Mouse (Mus musculus): Measurements from ENCODE around the gene Fam129a.

Gene Fam129a

GRCm38 (mm10) chr1:151598876-151599275, 27.9 kb downstream of the Fam129a start:
- no peak for TF ChIP-seq GATA4 (IDR thresholded peaks at IDR 0.05; ENCODE audit: insufficient replicate concordance, low read length)

- TF ChIP-seq GATA4 (IDR thresholded peaks at IDR 0.05; ENCODE audit: insufficient replicate concordance, low read length), result no peak
Observed at GRCm38 (mm10) chr1:151604328-151604727, 33.3 kb downstream of the Fam129a start.

GRCm38 (mm10) chr1:151610621-151611020, 39.6 kb downstream of the Fam129a start:
- no peak for TF ChIP-seq GATA4 (IDR thresholded peaks at IDR 0.05; ENCODE audit: insufficient replicate concordance, low read length)

GRCm38 (mm10) chr1:151614320-151614935, 43.4 kb downstream of the Fam129a start:
- TF ChIP-seq GATA4 (IDR thresholded peaks at IDR 0.05; ENCODE audit: insufficient replicate concordance, low read length), result no peak

GRCm38 (mm10) chr1:151615625-151616024, 44.6 kb downstream of the Fam129a start:
- TF ChIP-seq GATA4 (IDR thresholded peaks at IDR 0.05; ENCODE audit: insufficient replicate concordance, low read length), result no peak

GRCm38 (mm10) chr1:151616555-151617205, 45.7 kb downstream of the Fam129a start:
- TF ChIP-seq GATA4 (IDR thresholded peaks at IDR 0.05; ENCODE audit: insufficient replicate concordance, low read length), result no peak

- TF ChIP-seq GATA4 (IDR thresholded peaks at IDR 0.05; ENCODE audit: insufficient replicate concordance, low read length), result no peak
Observed at GRCm38 (mm10) chr1:151618251-151618650, 47.3 kb downstream of the Fam129a start.

GRCm38 (mm10) chr1:151619281-151619711, 48.3 kb downstream of the Fam129a start:
- TF ChIP-seq GATA4 (IDR thresholded peaks at IDR 0.05; ENCODE audit: insufficient replicate concordance, low read length), result no peak

- no peak for TF ChIP-seq GATA4 (IDR thresholded peaks at IDR 0.05; ENCODE audit: insufficient replicate concordance, low read length)
Observed at GRCm38 (mm10) chr1:151620730-151621129, 49.7 kb downstream of the Fam129a start.

- no peak for TF ChIP-seq GATA4 (IDR thresholded peaks at IDR 0.05; ENCODE audit: insufficient replicate concordance, low read length)
Observed at GRCm38 (mm10) chr1:151624442-151625226, 53.6 kb downstream of the Fam129a start.

GRCm38 (mm10) chr1:151625260-151625659, 54.3 kb downstream of the Fam129a start:
- TF ChIP-seq GATA4 (IDR thresholded peaks at IDR 0.05; ENCODE audit: insufficient replicate concordance, low read length), result no peak

GRCm38 (mm10) chr1:151625690-151626089, 54.7 kb downstream of the Fam129a start:
- TF ChIP-seq GATA4 (IDR thresholded peaks at IDR 0.05; ENCODE audit: insufficient replicate concordance, low read length), result no peak

GRCm38 (mm10) chr1:151626631-151627030, 55.6 kb downstream of the Fam129a start:
- TF ChIP-seq GATA4 (IDR thresholded peaks at IDR 0.05; ENCODE audit: insufficient replicate concordance, low read length), result no peak

GRCm38 (mm10) chr1:151627141-151627540, 56.2 kb downstream of the Fam129a start:
- no peak for TF ChIP-seq GATA4 (IDR thresholded peaks at IDR 0.05; ENCODE audit: insufficient replicate concordance, low read length)

- TF ChIP-seq GATA4 (IDR thresholded peaks at IDR 0.05; ENCODE audit: insufficient replicate concordance, low read length), result no peak
Observed at GRCm38 (mm10) chr1:151629591-151630250, 58.7 kb downstream of the Fam129a start.

Measured in liver, adult (tissue).